8 mouse cellular contexts compared by ENCODE assay signal in genomic region chr3:88772399-88772798, GRCm38 (mm10). TPM values are rescaled to one million over a fixed set of nuclear protein-coding genes. Genes with fewer than 3 reads are reported as not detected.
DNase-seq lines count a peak whose midpoint lies in the region; ATAC-seq and TF ChIP-seq lines count a peak whose summit lies in the region.
"Not testable (repeated sequence)": the region's sequence is repeated elsewhere in the genome, so short reads cannot be mapped to it uniquely, and the experiment has no call there.

No protein-coding gene starts in this region.

- not testable (repeated sequence) for H3K9ac ChIP-seq in heart, embryonic 12.5 days; kidney, embryonic 15.5 days; limb, embryonic 14.5 days (ENCODE audit: low read depth, low read length, severe bottlenecking)
- H3K9ac ChIP-seq in midbrain, embryonic 15.5 days = 0 out of 2 replicates have a peak overlapping the region, but pooled peaks have one; percentile 38

- 0 out of 2 replicates have a peak overlapping the region, but pooled peaks have one; percentile 15 for H3K4me3 ChIP-seq in heart, embryonic 12.5 days
- H3K4me3 ChIP-seq in kidney, embryonic 15.5 days (replicated peaks) = peak overlapping the region; percentile 20
- not testable (repeated sequence) for H3K4me3 ChIP-seq in limb, embryonic 14.5 days (replicated peaks; ENCODE audit: low read length)
- H3K4me3 ChIP-seq in midbrain, embryonic 15.5 days = peak overlapping the region; percentile 59

- not testable (repeated sequence) for H3K27ac ChIP-seq in heart, embryonic 12.5 days (ENCODE audit: poor library complexity, severe bottlenecking); kidney, embryonic 15.5 days; limb, embryonic 14.5 days (replicated peaks; ENCODE audit: low read depth, low read length)
- peak overlapping the region; percentile 65; the same call in 1 of the 2 replicates for H3K27ac ChIP-seq in midbrain, embryonic 15.5 days

- H3K4me2 ChIP-seq in heart, embryonic 12.5 days = peak overlapping the region; percentile 40
- peak overlapping the region; percentile 43 for H3K4me2 ChIP-seq in kidney, embryonic 15.5 days
- peak overlapping the region; percentile 28; the same call in 1 of the 2 replicates for H3K4me2 ChIP-seq in limb, embryonic 14.5 days (replicated peaks; ENCODE audit: low read depth, low read length, severe bottlenecking)
- H3K4me2 ChIP-seq in midbrain, embryonic 15.5 days = peak overlapping the region; percentile 50; the same call in 1 of the 2 replicates

- not testable (repeated sequence) for H3K4me1 ChIP-seq in heart, embryonic 12.5 days (replicated peaks); kidney, embryonic 15.5 days; limb, embryonic 14.5 days (ENCODE audit: control insufficient read depth, insufficient read depth, low read length); midbrain, embryonic 15.5 days

- DNase-seq in B cell, adult 2 months = peak; percentile 90 to 91
- peak; percentile 78 for DNase-seq in brain, embryonic 18.5 days (ENCODE audit: low read depth, low spot score)
- peak; percentile 51 for DNase-seq in fat pad, adult 2 months (ENCODE audit: extremely low read depth, low read depth, low spot score)
- DNase-seq in limb, embryonic 14.5 days (ENCODE audit: low spot score) = peak; percentile 81
- peak; percentile 86 to 88 for DNase-seq in spleen, adult 18-20 months

- not testable (repeated sequence) for TF ChIP-seq POLR2A in limb, embryonic 14.5 days (IDR thresholded peaks at IDR 0.05; ENCODE audit: borderline replicate concordance, extremely low read depth, insufficient read depth, insufficient read length)

- H3K36me3 ChIP-seq in heart, embryonic 12.5 days; kidney, embryonic 15.5 days; limb, embryonic 14.5 days (ENCODE audit: control insufficient read depth, insufficient read depth, low read length); midbrain, embryonic 15.5 days (replicated peaks): not testable (repeated sequence)

- WGBS in heart, embryonic 12.5 days = under 1% methylated on average over 19 of the region's 19 CpGs
- under 1% methylated on average over 19 of the region's 19 CpGs for WGBS in kidney, embryonic 15.5 days
- under 1% methylated on average over 16 of the region's 19 CpGs for WGBS in limb, embryonic 14.5 days
- WGBS in midbrain, embryonic 15.5 days = under 1% methylated on average over 19 of the region's 19 CpGs

- ATAC-seq in heart, embryonic 12.5 days (ENCODE audit: insufficient number of reproducible peaks, low FRiP score) = peak; percentile 72
- ATAC-seq in kidney, embryonic 15.5 days (replicated peaks; ENCODE audit: low FRiP score) = peak; percentile 70
- ATAC-seq in limb, embryonic 14.5 days (ENCODE audit: low FRiP score, low read depth) = peak; percentile 69
- peak; percentile 90 for ATAC-seq in midbrain, embryonic 15.5 days (replicated peaks)

- not testable (repeated sequence) for H3K9me3 ChIP-seq in heart, embryonic 12.5 days (replicated peaks); kidney, embryonic 15.5 days (replicated peaks); limb, embryonic 14.5 days (ENCODE audit: control insufficient read depth, low read length); midbrain, embryonic 15.5 days

- not testable (repeated sequence) for H3K27me3 ChIP-seq in heart, embryonic 12.5 days (replicated peaks); kidney, embryonic 15.5 days; limb, embryonic 14.5 days (ENCODE audit: control insufficient read depth, insufficient read depth, low read length); midbrain, embryonic 15.5 days (replicated peaks)

RNA-seq across cellular contexts. Expression of gene Syt11, which starts 2.6 kb away (rescaled TPM):
- 18.4 and 20.0 TPM in 2 replicates for polyA plus RNA-seq in heart, embryonic 12.5 days (2016; fragmentation: Nextera tagmentation; extraction: Ambion mirVana)
- 13.1 and 16.2 TPM in 2 replicates for polyA plus RNA-seq in kidney, embryonic 15.5 days (2015; fragmentation: Nextera tagmentation; extraction: Ambion mirVana)
- 15.3 and 17.5 TPM in 2 replicates for polyA plus RNA-seq in limb, embryonic 14.5 days (2012; rRNA removed)
- 13.9 and 20.8 TPM in 2 replicates for polyA plus RNA-seq in limb, embryonic 14.5 days (2014; fragmentation: Nextera tagmentation; extraction: Ambion mirVana)
- 204 and 208 TPM in 2 replicates for polyA plus RNA-seq in midbrain, embryonic 15.5 days (2015; fragmentation: Nextera tagmentation; extraction: Ambion mirVana)

RNA-seq across cellular contexts. Expression of gene Rit1, which starts 55.8 kb away (rescaled TPM):
- polyA plus RNA-seq in heart, embryonic 12.5 days (2016; fragmentation: Nextera tagmentation; extraction: Ambion mirVana) = 45.9 and 46.5 TPM in 2 replicates
- 46.7 and 50.4 TPM in 2 replicates for polyA plus RNA-seq in kidney, embryonic 15.5 days (2015; fragmentation: Nextera tagmentation; extraction: Ambion mirVana)
- 46.8 and 47.4 TPM in 2 replicates for polyA plus RNA-seq in limb, embryonic 14.5 days (2012; rRNA removed)
- 62.4 and 64.3 TPM in 2 replicates for polyA plus RNA-seq in limb, embryonic 14.5 days (2014; fragmentation: Nextera tagmentation; extraction: Ambion mirVana)
- polyA plus RNA-seq in midbrain, embryonic 15.5 days (2015; fragmentation: Nextera tagmentation; extraction: Ambion mirVana) = 62.0 and 64.0 TPM in 2 replicates
